Mouse (Mus musculus) embryo, embryonic 10 days (tissue): ENCODE measurements at regions not wholly inside any gene's neighbourhood (a gene's known extent, or its start where the extent isn't known, plus 50 kb on each side); places are given as distances from the start of the nearest gene placed in this dataset.
"Not testable (repeated sequence)": the region's sequence is repeated elsewhere in the genome, so short reads cannot be mapped to it uniquely, and the experiment has no call there.

Source experiments
- DNase-seq: peaks from one replicate; pipeline ENCODE4 v3.0.0-alpha.2; 2015; ENCODE audit warnings: low spot score

DNA sequence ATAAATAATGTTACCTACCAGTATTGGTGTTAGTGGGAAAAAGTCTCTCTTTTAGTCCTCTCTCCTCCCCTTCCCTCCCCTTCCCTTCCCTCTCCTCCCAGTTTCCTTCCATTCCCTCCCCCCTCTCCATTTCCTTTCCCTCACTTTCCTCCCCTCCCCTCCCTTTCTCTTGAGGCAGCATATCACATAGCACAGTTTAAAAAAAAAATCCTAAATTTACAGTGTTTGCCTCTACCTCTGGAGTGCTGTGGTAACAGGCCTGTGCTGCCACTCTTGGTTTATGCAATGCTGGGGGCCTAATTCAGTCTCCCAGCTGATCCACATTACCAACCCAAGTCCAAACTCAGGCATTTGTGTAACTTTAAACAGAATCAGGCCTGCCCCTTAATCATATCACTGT is 52.1 kb upstream of the Slc44a3 start:
- DNase-seq, result no peak

DNA sequence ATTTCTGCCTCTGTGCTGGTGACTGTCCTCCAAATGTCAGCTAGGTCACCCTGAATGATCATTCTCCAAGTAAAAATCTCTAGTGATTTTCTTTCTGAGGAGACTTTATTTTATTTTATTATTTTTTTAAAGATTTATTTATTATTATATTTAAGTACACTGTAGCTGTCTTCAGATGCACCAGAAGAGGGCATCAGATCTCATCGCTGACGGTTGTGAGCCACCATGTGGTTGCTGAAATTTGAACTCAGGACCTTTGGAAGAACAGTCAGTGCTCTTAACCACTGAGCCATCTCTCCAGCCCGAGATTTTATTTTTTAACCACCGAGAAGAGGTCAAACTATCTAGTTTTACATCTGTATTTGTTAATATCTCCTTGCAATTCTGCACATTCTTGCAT is 50.5 kb upstream of the Slc44a3 start:
- not testable (repeated sequence) for DNase-seq
